Mouse (Mus musculus) hindlimb bud, embryonic 11.5 days (tissue): Measurements from ENCODE around the gene Btbd35f2.
"Not testable (repeated sequence)": the region's sequence is repeated elsewhere in the genome, so short reads cannot be mapped to it uniquely, and the experiment has no call there.

Experiments used
- DNase-seq: peaks from one replicate; pipeline ENCODE4 v3.0.0-alpha.2; 2012; ENCODE audit warnings: low read depth, low spot score; ENCODE audit errors: extremely low spot score

Btbd35f2 gene

DNA sequence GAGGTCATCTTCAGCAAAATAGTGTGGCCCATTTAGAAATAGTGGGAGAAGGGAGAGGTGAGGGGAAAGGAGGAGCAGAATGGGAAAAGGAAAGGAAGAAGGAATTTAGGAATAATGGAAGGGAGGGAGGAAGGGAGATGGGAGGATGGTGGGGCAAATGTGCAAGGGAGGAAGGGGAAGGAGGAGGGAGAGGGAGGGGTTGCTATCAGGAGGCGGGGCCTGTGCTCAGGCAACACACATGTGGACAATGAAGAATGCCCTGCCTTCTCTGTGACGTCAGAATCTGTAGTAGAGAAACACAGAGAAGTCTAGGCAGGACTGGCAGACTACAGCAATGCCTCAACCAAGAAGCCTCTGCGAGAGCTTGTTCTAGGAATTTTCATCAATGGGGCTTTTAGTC lies at the start of gene Btbd35f2:
Gene Btbd35f2 (plus strand): TSS at position 301 of the 400 bp plus-strand sequence.
- not testable (repeated sequence) for DNase-seq
